ENCODE assay signal across 13 mouse cellular contexts in genomic region chr3:102357062-102357610, GRCm38 (mm10).
"Had no signal": no experiment of that assay in that cellular context is flagged by ENCODE, and none has a peak within 500 bp of the region (broad histone marks: within the 10 kb centered on the region; RNA-seq: fewer than 3 reads in every experiment).

No protein-coding gene starts in this region.

- H3K27ac ChIP-seq: layer of hippocampus, adult 2 months; limb, embryonic 13.5 days; liver, embryonic 14.5 days; neural tube, embryonic 12.5 days; stomach, postnatal 0 days had no signal

- H3K4me3 ChIP-seq: layer of hippocampus, adult 2 months; limb, embryonic 13.5 days; neural tube, embryonic 12.5 days had no signal

- H3K27me3 ChIP-seq: limb, embryonic 13.5 days had no signal

- H3K36me3 ChIP-seq: limb, embryonic 13.5 days; neural tube, embryonic 12.5 days had no signal

- ATAC-seq: lung, postnatal 0 days had no signal

- H3K9me3 ChIP-seq: limb, embryonic 13.5 days; neural tube, embryonic 12.5 days had no signal

- DNase-seq: kidney, postnatal 10 days; kidney, postnatal 4 days; lung, adult 2 months; lung, postnatal 36 days; midbrain, embryonic 14.5 days; thymus, adult 18-20 months; thymus, postnatal 25 days had no signal

- H3K4me1 ChIP-seq: neural tube, embryonic 12.5 days had no signal
